Mouse (Mus musculus) telencephalon, adult 2 months (tissue): ENCODE measurements at regions not wholly inside any gene's neighbourhood (a gene's known extent, or its start where the extent isn't known, plus 50 kb on each side); places are given as distances from the start of the nearest gene placed in this dataset.

Experiments used
- DNase-seq: peaks from one replicate; pipeline ENCODE4 v3.0.0-alpha.2; 2011; ENCODE audit warnings: low read depth, low spot score

GRCm38 (mm10) chr9:101458306-101458946, 206.8 kb upstream of the Ppp2r3a start:
- DNase-seq: no peak

- DNase-seq: peak; percentile 41
Measured at GRCm38 (mm10) chr9:101446316-101446715, 194.7 kb upstream of the Ppp2r3a start.

GRCm38 (mm10) chr9:101445764-101446163, 194.2 kb upstream of the Ppp2r3a start:
- peak; percentile 97 for DNase-seq

- DNase-seq: no peak
Measured at GRCm38 (mm10) chr9:101445293-101445692, 193.7 kb upstream of the Ppp2r3a start.

- DNase-seq: no peak
Measured at GRCm38 (mm10) chr9:101439856-101440255, 188.3 kb upstream of the Ppp2r3a start.

GRCm38 (mm10) chr9:101438564-101439180, 187.1 kb upstream of the Ppp2r3a start:
- DNase-seq: no peak

- DNase-seq: no peak
Measured at GRCm38 (mm10) chr9:101424974-101425670, 173.5 kb upstream of the Ppp2r3a start.

GRCm38 (mm10) chr9:101423041-101423440, 171.4 kb upstream of the Ppp2r3a start:
- DNase-seq: peak; percentile 58

GRCm38 (mm10) chr9:101422006-101422405, 170.4 kb upstream of the Ppp2r3a start:
- no peak for DNase-seq

- no peak for DNase-seq
Measured at GRCm38 (mm10) chr9:101421136-101421535, 169.5 kb upstream of the Ppp2r3a start.

GRCm38 (mm10) chr9:101420181-101420580, 168.6 kb upstream of the Ppp2r3a start:
- no peak for DNase-seq

- no peak for DNase-seq
Measured at GRCm38 (mm10) chr9:101417660-101418059, 166.1 kb upstream of the Ppp2r3a start.

- DNase-seq: no peak
Measured at GRCm38 (mm10) chr9:101416321-101416720, 164.7 kb upstream of the Ppp2r3a start.

- DNase-seq: no peak
Measured at GRCm38 (mm10) chr9:101413071-101413633, 161.6 kb upstream of the Ppp2r3a start.

- DNase-seq: no peak
Measured at GRCm38 (mm10) chr9:101411951-101412350, 160.4 kb upstream of the Ppp2r3a start.

GRCm38 (mm10) chr9:101411532-101411880, 159.9 kb upstream of the Ppp2r3a start:
- DNase-seq: no peak

GRCm38 (mm10) chr9:101410783-101411531, 159.4 kb upstream of the Ppp2r3a start:
- DNase-seq: no peak

- DNase-seq: no peak
Measured at GRCm38 (mm10) chr9:101410348-101410747, 158.8 kb upstream of the Ppp2r3a start.

- no peak for DNase-seq
Measured at GRCm38 (mm10) chr9:101408116-101408515, 156.5 kb upstream of the Ppp2r3a start.

GRCm38 (mm10) chr9:101407141-101407540, 155.5 kb upstream of the Ppp2r3a start:
- DNase-seq: peak; percentile 84

- DNase-seq: peak; percentile 32
Measured at GRCm38 (mm10) chr9:101404441-101405081, 153.0 kb upstream of the Ppp2r3a start.
